Mouse (Mus musculus): ENCODE results near the gene Fcrls.

Gene Fcrls

GRCm38 (mm10) chr3:87263436-87263835 is at the start of gene Fcrls:
Fcrls (minus strand) TSS chr3:87263738.
- no peak for DNase-seq

DNA sequence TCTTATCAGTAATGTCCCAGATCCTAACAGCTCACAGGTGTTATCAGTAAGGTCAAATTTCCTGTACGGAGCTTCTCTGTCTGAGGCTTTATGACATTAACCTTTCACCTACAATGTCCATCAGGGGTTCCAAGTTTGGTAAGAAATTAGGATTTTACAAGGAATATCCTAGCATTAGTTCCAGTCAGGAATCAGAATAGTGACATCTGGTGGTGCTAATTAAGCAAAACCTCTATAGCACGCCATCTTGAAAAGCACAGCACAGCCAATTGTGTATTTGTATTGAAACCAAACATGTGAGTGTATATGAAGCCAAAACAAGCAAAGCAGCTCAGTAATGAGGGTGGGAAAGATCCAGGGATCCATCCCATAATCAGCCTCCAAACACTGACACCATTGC is 46.4 kb upstream of the Fcrls start:
- no peak for DNase-seq

GRCm38 (mm10) chr3:87299901-87300300 is 36.4 kb upstream of the Fcrls start:
- DNase-seq, result no peak

DNA sequence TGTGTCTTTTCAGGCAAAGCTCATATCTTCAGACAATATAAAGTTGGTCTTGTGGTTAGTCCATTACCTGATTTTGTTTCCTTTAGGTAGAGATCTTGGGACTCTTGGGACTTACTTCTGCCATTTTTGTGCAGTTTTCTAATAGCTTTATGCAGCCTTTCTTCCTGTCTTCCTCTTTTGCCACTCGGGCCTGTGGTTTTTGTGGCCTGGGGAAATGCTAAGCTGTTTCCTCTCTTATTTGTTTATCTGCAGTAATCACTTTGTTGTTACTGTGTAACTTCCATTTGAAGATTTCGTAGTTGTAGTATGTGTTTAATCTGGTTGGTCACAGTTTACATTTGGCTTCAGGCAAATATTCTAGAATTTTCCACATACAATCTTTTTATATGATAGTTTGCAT is 10.8 kb upstream of the Fcrls start:
- DNase-seq, result no peak

DNA sequence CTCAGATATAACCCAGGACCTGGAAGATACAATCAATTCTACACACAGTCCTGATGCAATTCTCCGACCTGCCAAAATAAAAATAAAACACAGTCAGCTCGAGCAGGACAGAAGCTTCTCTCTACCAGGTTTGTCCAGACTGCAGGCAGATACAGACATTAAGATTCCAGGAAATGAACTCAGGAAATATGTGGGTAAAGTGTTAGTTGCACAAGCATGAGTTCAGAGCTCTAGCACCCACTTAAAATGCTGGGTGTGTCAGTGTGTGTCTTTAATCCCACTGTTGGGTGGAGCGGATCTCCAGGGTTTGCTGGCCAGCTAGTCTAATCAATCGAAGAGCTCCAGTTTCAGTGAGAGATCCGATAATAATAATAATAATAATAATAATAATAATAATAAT is 3.0 kb upstream of the Fcrls start:
- DNase-seq, result no peak

GRCm38 (mm10) chr3:87255239-87255638 is 8.3 kb downstream of the Fcrls start:
- DNase-seq, result no peak

DNA sequence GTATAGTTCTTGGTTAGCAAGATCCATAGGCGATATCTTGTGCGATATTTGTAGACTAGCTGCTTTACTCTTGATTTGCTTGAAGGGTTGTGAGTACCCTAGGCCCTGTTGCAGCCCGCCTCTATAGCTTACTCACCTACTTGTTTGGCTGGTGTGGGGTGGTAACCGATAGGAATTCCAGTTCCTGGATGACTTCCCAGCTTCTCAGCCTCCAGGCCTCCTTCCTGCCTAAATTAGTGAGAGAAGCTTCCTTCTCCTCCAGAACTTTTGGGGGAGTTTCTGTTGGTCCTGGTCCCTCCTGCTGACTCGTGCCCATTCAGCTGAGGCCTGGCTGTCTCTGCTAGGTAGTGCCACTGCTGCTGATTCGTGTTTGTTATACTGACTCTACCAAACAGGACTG is 14.0 kb downstream of the Fcrls start:
- DNase-seq, result no peak

DNA sequence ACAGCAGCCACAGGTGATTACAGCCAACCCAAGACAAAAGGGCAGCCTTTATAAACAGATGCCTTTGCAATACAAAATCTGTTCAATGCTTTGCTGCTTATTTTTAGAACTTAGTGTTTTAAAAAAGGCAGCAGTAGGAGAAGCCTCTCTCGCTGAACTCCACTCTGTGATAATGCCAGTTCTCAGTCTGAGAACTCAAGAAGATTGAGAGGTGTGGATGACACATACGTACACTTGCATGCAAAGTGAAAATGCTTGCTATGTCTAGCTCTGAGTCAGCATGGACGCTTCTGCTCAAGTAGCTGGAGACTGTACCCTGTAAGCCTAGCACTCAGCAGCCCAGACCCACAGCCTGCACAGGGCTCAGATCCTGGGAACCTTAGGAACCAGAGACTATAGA is 16.2 kb downstream of the Fcrls start:
- DNase-seq, result no peak

GRCm38 (mm10) chr3:87243654-87244053 is 19.9 kb downstream of the Fcrls start:
- peak; percentile 75 for DNase-seq

- DNase-seq, result no peak
Measured at GRCm38 (mm10) chr3:87240909-87241308, 22.6 kb downstream of the Fcrls start.

DNA sequence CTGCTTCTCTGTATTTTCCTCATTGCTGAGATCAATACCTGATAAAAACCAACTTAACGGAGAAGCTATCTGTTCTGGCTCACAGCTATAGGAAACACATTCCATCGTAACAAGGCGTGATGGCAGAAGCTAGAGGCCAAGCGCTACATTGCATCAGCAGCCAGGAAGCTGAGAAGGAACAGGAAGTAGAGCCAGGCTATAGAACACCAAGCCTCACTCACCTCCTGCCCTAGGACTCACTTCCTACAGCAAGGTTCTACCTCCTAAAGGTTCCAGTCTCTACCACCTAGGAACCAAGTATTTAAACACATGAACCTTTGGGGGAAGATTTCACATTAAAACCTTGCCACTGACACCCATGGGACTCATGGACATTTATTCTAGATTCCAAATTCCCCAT is 39.9 kb downstream of the Fcrls start:
- DNase-seq, result no peak

DNA sequence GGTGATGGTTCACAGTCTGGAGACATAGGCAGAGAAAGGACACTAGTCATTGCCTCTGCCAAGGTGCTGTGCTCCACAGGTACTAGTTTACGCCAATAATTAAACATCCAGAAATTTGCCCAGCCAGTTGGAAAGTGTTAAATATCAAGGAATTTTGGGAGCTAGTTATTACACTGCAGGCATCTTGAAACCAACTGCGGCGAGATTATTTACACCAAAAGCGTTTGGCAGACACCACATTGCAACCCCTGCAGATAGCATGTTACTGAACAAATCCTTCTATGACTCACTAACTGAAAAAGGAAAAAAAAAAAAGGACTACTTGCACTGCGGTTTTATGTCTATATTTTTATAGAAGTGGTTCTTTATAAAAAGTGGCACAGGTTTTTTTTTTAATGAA is 41.2 kb downstream of the Fcrls start:
- DNase-seq, result no peak

- peak; percentile 7 for DNase-seq
Measured at GRCm38 (mm10) chr3:87215176-87215575, 48.4 kb downstream of the Fcrls start.

DNA sequence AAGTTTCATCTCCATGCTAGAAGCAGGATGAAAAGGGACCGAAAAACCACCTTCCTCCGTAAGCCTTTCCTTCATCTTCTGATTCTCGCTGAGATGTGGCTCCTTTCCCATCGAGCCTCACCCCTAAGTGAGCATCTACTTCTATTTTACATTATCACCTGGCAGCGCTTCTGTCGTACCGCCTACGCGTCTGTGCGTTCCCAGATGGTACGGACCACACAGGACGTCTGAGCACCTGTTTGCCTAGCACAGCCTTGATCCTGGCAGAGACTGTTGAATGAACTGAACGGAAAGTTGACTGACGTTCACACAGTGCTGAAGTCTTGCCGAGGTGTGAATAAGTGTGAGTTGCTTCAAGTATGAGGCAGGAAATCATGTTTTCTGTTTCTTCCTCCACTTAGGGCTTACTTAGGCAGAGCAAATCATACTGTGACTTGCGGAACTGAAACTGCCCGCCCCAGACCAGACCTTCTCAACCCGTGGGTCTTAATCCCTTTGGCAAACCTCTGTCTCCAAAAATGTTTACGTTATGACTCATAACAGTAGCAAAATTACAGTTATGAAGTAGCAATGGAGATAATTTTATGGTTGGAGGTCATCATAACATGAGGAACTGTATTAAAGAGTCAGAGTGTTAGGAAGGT is 49.2 kb downstream of the Fcrls start:
- no peak for DNase-seq

DNA sequence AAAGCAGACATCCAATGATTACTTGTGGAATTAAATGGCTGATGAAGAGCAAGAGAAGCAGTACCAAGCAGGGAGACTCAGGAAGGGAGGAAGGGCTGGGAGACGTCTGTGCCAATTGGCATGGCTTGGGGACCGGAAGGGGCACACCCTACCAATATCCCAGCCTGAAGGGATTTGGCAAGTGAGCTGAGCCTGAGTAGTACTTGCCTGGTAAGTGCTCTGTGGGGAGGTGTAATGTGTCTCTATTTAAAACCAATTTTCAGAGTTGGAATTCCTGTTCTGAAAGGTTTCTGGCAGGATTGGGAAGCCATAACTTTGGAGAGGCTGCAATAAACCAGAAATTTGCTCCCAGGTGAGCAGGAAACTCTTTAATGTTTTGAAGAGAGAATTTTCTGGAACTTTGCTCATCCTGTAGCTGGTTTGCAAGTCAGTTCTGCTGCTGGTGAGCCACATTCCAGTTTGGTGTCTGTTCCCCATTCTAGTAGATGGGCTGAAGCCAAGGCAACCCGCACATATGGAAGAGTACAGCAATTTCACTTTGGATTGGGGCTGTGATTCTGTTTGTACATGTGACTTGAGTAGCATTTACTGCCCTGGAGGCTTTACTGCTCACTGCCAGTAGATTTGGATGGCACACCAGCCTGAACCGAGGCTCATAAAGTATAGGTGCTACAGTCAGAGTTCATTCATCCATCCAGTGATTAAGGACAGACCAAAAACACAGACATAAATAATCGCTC is 57.0 kb downstream of the Fcrls start:
- DNase-seq, result no peak
